Mouse (Mus musculus) intestine, embryonic 15.5 days (tissue): Measurements from ENCODE around the gene Plch2. TPM values are rescaled to one million over a fixed set of nuclear protein-coding genes. Genes with fewer than 3 reads are reported as not detected.

Experiments used
- ATAC-seq: fragments of 200-750 bp; cut with Nextera tagmentation; 2 replicates; pipeline ENCODE4 v1.8.0; 2017; ENCODE audit warnings: moderate TSS enrichment, moderate library complexity
- H3K27ac ChIP-seq: fragments of 300-500 bp; sonication (generic); 2 replicates; pipeline ENCODE4 v1.5.1; 2015; ENCODE audit warnings: mild to moderate bottlenecking, inconsistent platforms
- H3K27me3 ChIP-seq: fragments of 300-500 bp; sonication (generic); replicated peaks from 2 replicates; pipeline ENCODE4 v1.6.1; 2015; ENCODE audit warnings: inconsistent platforms
- H3K36me3 ChIP-seq: fragments of 300-500 bp; sonication (generic); 2 replicates; pipeline ENCODE4 v1.6.1; 2015; ENCODE audit warnings: inconsistent platforms
- H3K4me1 ChIP-seq: fragments of 300-500 bp; sonication (generic); replicated peaks from 2 replicates; pipeline ENCODE4 v1.6.1; 2015; ENCODE audit warnings: inconsistent platforms
- H3K4me2 ChIP-seq: fragments of 300-500 bp; sonication (generic); replicated peaks from 2 replicates; pipeline ENCODE4 v1.6.1; 2015; ENCODE audit warnings: mild to moderate bottlenecking, inconsistent platforms
- H3K4me3 ChIP-seq: fragments of 300-500 bp; sonication (generic); replicated peaks from 2 replicates; pipeline ENCODE4 v1.5.1; 2015; ENCODE audit warnings: inconsistent platforms
- H3K9ac ChIP-seq: fragments of 300-500 bp; sonication (generic); 2 replicates; pipeline ENCODE4 v1.6.1; 2015; ENCODE audit warnings: inconsistent platforms
- H3K9me3 ChIP-seq: fragments of 300-500 bp; sonication (generic); 2 replicates; pipeline ENCODE4 v1.6.1; 2016; ENCODE audit warnings: inconsistent platforms
- WGBS: fragments of 180-500 bp; shearing (Covaris S2); methylation state at CpG from one replicate; pipeline ENCODE4 v1.1.7; 2015; 5-methylcytosine and 5-hydroxymethylcytosine counted together
- polyA plus RNA-seq: library from polyadenylated mRNA; unstranded; fragments of >200 nt; fragmentation: Nextera tagmentation; extraction: Ambion mirVana; gene quantifications from 2 replicates; pipeline ENCODE4 v1.2.1, GENCODE M21; 2015

Plch2 gene
- polyA plus RNA-seq, 1 experiment from 2014 or later: 19.9 TPM

GRCm38 (mm10) chr4:155017253-155017878 lies 39.2 kb downstream of the Plch2 start:
- no peak overlapping the region for H3K4me3 ChIP-seq
- H3K27me3 ChIP-seq: no peaks in the 10 kb centered on the region
- no peaks in the 10 kb centered on the region for H3K9me3 ChIP-seq
- no peaks in the 10 kb centered on the region for H3K36me3 ChIP-seq
- 67% methylated on average over 11 of the region's 11 CpGs for WGBS
- no peak overlapping the region for H3K9ac ChIP-seq
- no peak overlapping the region for H3K4me2 ChIP-seq
- H3K27ac ChIP-seq: no peak overlapping the region
- H3K4me1 ChIP-seq: peaks cover 12% of the 10 kb centered on the region
- ATAC-seq: no peak

GRCm38 (mm10) chr4:155016807-155017206 lies 39.8 kb downstream of the Plch2 start:
- H3K36me3 ChIP-seq: no peaks in the 10 kb centered on the region
- no peak overlapping the region for H3K4me2 ChIP-seq
- H3K4me1 ChIP-seq: peaks cover 12% of the 10 kb centered on the region
- H3K27ac ChIP-seq: no peak overlapping the region
- H3K9ac ChIP-seq: no peak overlapping the region
- H3K4me3 ChIP-seq: no peak overlapping the region
- 70% methylated on average over 11 of the region's 11 CpGs for WGBS
- no peaks in the 10 kb centered on the region for H3K27me3 ChIP-seq
- no peaks in the 10 kb centered on the region for H3K9me3 ChIP-seq
- no peak for ATAC-seq

- Histone ChIP-seq H3K36me3 (no peaks in the 10 kb centered on the region), H3K4me1 (peaks cover 12% of the 10 kb centered on the region), H3K4me3 (no peak overlapping the region), H3K27me3 (no peaks in the 10 kb centered on the region), H3K27ac (no peak overlapping the region), H3K4me2 (no peak overlapping the region), H3K9ac (no peak overlapping the region), H3K9me3 (no peaks in the 10 kb centered on the region)
- no peak for ATAC-seq
- 53% methylated on average over 4 of the region's 4 CpGs for WGBS
These were observed 41.0 kb downstream of the Plch2 start for GRCm38 (mm10) chr4:155015550-155015949.

GRCm38 (mm10) chr4:155014791-155015190 lies 41.8 kb downstream of the Plch2 start:
- WGBS: 68% methylated on average over 12 of the region's 12 CpGs
- no peak overlapping the region for H3K4me2 ChIP-seq
- no peak for ATAC-seq
- no peaks in the 10 kb centered on the region for H3K27me3 ChIP-seq
- no peaks in the 10 kb centered on the region for H3K9me3 ChIP-seq
- H3K9ac ChIP-seq: no peak overlapping the region
- H3K4me1 ChIP-seq: peaks cover 11% of the 10 kb centered on the region
- H3K4me3 ChIP-seq: no peak overlapping the region
- H3K36me3 ChIP-seq: no peaks in the 10 kb centered on the region
- no peak overlapping the region for H3K27ac ChIP-seq

GRCm38 (mm10) chr4:155014244-155014643 lies 42.3 kb downstream of the Plch2 start:
- no peak overlapping the region for H3K27ac ChIP-seq
- H3K36me3 ChIP-seq: no peaks in the 10 kb centered on the region
- H3K4me3 ChIP-seq: no peak overlapping the region
- peaks cover 5% of the 10 kb centered on the region for H3K4me1 ChIP-seq
- H3K9ac ChIP-seq: no peak overlapping the region
- H3K9me3 ChIP-seq: no peaks in the 10 kb centered on the region
- 72% methylated on average over 14 of the region's 14 CpGs for WGBS
- no peak overlapping the region for H3K4me2 ChIP-seq
- ATAC-seq: no peak
- no peaks in the 10 kb centered on the region for H3K27me3 ChIP-seq

GRCm38 (mm10) chr4:155012788-155013187 lies 43.8 kb downstream of the Plch2 start:
- no peak overlapping the region for H3K4me3 ChIP-seq
- peak; percentile 60 for ATAC-seq
- no peaks in the 10 kb centered on the region for H3K27me3 ChIP-seq
- H3K4me1 ChIP-seq: no peaks in the 10 kb centered on the region; the same call in 1 of the 2 replicates
- no peak overlapping the region for H3K9ac ChIP-seq
- no peak overlapping the region for H3K27ac ChIP-seq
- H3K4me2 ChIP-seq: no peak overlapping the region
- no peaks in the 10 kb centered on the region for H3K9me3 ChIP-seq
- H3K36me3 ChIP-seq: no peaks in the 10 kb centered on the region
- 7% methylated on average over 4 of the region's 4 CpGs for WGBS

GRCm38 (mm10) chr4:155012115-155012514 lies 44.5 kb downstream of the Plch2 start:
- Histone ChIP-seq H3K27me3 (no peaks in the 10 kb centered on the region), H3K9ac (no peak overlapping the region), H3K4me2 (no peak overlapping the region), H3K27ac (no peak overlapping the region), H3K9me3 (no peaks in the 10 kb centered on the region), H3K4me1 (no peaks in the 10 kb centered on the region), H3K4me3 (no peak overlapping the region), H3K36me3 (no peaks in the 10 kb centered on the region)
- 60% methylated on average over 2 of the region's 2 CpGs for WGBS
- no peak for ATAC-seq

GRCm38 (mm10) chr4:155011312-155012025 lies 45.1 kb downstream of the Plch2 start:
- ATAC-seq: no peak
- no peaks in the 10 kb centered on the region for H3K36me3 ChIP-seq
- no peaks in the 10 kb centered on the region for H3K27me3 ChIP-seq
- no peak overlapping the region for H3K27ac ChIP-seq
- H3K9ac ChIP-seq: no peak overlapping the region
- H3K4me3 ChIP-seq: no peak overlapping the region
- no peaks in the 10 kb centered on the region for H3K9me3 ChIP-seq
- WGBS: 70% methylated on average over 8 of the region's 8 CpGs
- H3K4me1 ChIP-seq: no peaks in the 10 kb centered on the region
- H3K4me2 ChIP-seq: no peak overlapping the region

GRCm38 (mm10) chr4:155010870-155011269 lies 45.7 kb downstream of the Plch2 start:
- ATAC-seq: no peak
- WGBS: 85% methylated on average over 5 of the region's 5 CpGs
- Histone ChIP-seq H3K27me3 (no peaks in the 10 kb centered on the region), H3K4me3 (no peak overlapping the region), H3K9me3 (no peaks in the 10 kb centered on the region), H3K36me3 (no peaks in the 10 kb centered on the region), H3K4me1 (no peaks in the 10 kb centered on the region), H3K9ac (no peak overlapping the region), H3K4me2 (no peak overlapping the region), H3K27ac (no peak overlapping the region)

- no peaks in the 10 kb centered on the region for H3K27me3 ChIP-seq
- H3K4me1 ChIP-seq: no peaks in the 10 kb centered on the region
- no peak for ATAC-seq
- H3K4me2 ChIP-seq: no peak overlapping the region
- H3K36me3 ChIP-seq: no peaks in the 10 kb centered on the region
- no peak overlapping the region for H3K9ac ChIP-seq
- 74% methylated on average over 3 of the region's 3 CpGs for WGBS
- no peak overlapping the region for H3K4me3 ChIP-seq
- H3K27ac ChIP-seq: no peak overlapping the region
- no peaks in the 10 kb centered on the region for H3K9me3 ChIP-seq
These were observed 47.4 kb downstream of the Plch2 start for GRCm38 (mm10) chr4:155009216-155009615.

- Histone ChIP-seq H3K9me3 (no peaks in the 10 kb centered on the region), H3K4me1 (no peaks in the 10 kb centered on the region), H3K4me2 (no peak overlapping the region), H3K4me3 (no peak overlapping the region), H3K27ac (no peak overlapping the region), H3K36me3 (no peaks in the 10 kb centered on the region), H3K27me3 (no peaks in the 10 kb centered on the region), H3K9ac (no peak overlapping the region)
- no peak for ATAC-seq
These were observed 48.5 kb downstream of the Plch2 start for GRCm38 (mm10) chr4:155008075-155008474.

- Histone ChIP-seq H3K27ac (no peak overlapping the region), H3K36me3 (no peaks in the 10 kb centered on the region), H3K27me3 (no peaks in the 10 kb centered on the region), H3K4me3 (no peak overlapping the region), H3K4me2 (no peak overlapping the region), H3K9me3 (no peaks in the 10 kb centered on the region), H3K9ac (no peak overlapping the region), H3K4me1 (no peaks in the 10 kb centered on the region)
- no peak for ATAC-seq
- 86% methylated on average over 3 of the region's 3 CpGs for WGBS
These were observed 48.9 kb downstream of the Plch2 start for GRCm38 (mm10) chr4:155007641-155008040.

GRCm38 (mm10) chr4:155006296-155006695 lies 50.3 kb downstream of the Plch2 start:
- Histone ChIP-seq H3K27ac (no peak overlapping the region), H3K9me3 (no peaks in the 10 kb centered on the region), H3K4me1 (no peaks in the 10 kb centered on the region), H3K9ac (no peak overlapping the region), H3K27me3 (no peaks in the 10 kb centered on the region), H3K4me3 (no peak overlapping the region), H3K4me2 (no peak overlapping the region), H3K36me3 (no peaks in the 10 kb centered on the region)
- ATAC-seq: no peak
- 57% methylated on average over 10 of the region's 10 CpGs for WGBS
